Mouse (Mus musculus) lung, adult 2 months (tissue): Measurements from ENCODE around the gene Atf7ip. TPM values are rescaled to one million over a fixed set of nuclear protein-coding genes. Genes with fewer than 3 reads are reported as not detected.

Experiments
- DNase-seq: peaks from one replicate; pipeline ENCODE4 v3.0.0; 2022
- H3K4me1 ChIP-seq: fragments of 200-500 bp; 2 replicates; pipeline ENCODE4 v1.6.1; 2011; ENCODE audit warnings: low read length; ENCODE audit not compliant: control insufficient read depth, insufficient read depth
- H3K4me3 ChIP-seq: fragments of 200-500 bp; replicated peaks from 2 replicates; pipeline ENCODE3; 2011; ENCODE audit warnings: low read depth, mild to moderate bottlenecking, control low read depth, low read length; ENCODE audit errors: extremely low read depth
- CTCF ChIP-seq: fragments of 200-500 bp; IDR thresholded peaks from 2 replicates; pipeline ENCODE4 v1.5.1; 2011; ENCODE audit warnings: mild to moderate bottlenecking, low read length, control low read depth; ENCODE audit not compliant: insufficient read depth
- POLR2A ChIP-seq: fragments of 200-500 bp; IDR thresholded peaks from 2 replicates; pipeline ENCODE4 v1.6.1; 2011; ENCODE audit warnings: low read depth, mild to moderate bottlenecking, control low read depth, low read length, borderline replicate concordance; ENCODE audit errors: extremely low read depth
- WGBS: fragments of 180-500 bp; shearing (Covaris S2); methylation state at CpG from one replicate; pipeline ENCODE4 v1.1.7; 2018; 5-methylcytosine and 5-hydroxymethylcytosine counted together
- polyA plus RNA-seq: library from polyadenylated mRNA; depleted of rRNA; stranded (reverse); fragments of >200 nt; gene quantifications from 2 replicates; pipeline ENCODE4 v1.2.3, GENCODE M21; 2012

Atf7ip gene
- polyA plus RNA-seq, 1 experiment, result 28.3 TPM

- Histone ChIP-seq H3K4me3 (no peak overlapping the region), H3K4me1 (no peaks in the 10 kb centered on the region)
- 78% methylated on average over 5 of the region's 5 CpGs for WGBS
- no peak for DNase-seq
- TF ChIP-seq CTCF (no peak), POLR2A (no peak)
These were observed 123.7 kb downstream of the Atf7ip start for GRCm38 (mm10) chr6:136629639-136630038.

- TF ChIP-seq CTCF (no peak), POLR2A (no peak)
- Histone ChIP-seq H3K4me1 (no peaks in the 10 kb centered on the region), H3K4me3 (no peak overlapping the region)
- no peak for DNase-seq
- WGBS, result 82% methylated on average over 8 of the region's 8 CpGs
These were observed 125.6 kb downstream of the Atf7ip start for GRCm38 (mm10) chr6:136631519-136631918.

DNA sequence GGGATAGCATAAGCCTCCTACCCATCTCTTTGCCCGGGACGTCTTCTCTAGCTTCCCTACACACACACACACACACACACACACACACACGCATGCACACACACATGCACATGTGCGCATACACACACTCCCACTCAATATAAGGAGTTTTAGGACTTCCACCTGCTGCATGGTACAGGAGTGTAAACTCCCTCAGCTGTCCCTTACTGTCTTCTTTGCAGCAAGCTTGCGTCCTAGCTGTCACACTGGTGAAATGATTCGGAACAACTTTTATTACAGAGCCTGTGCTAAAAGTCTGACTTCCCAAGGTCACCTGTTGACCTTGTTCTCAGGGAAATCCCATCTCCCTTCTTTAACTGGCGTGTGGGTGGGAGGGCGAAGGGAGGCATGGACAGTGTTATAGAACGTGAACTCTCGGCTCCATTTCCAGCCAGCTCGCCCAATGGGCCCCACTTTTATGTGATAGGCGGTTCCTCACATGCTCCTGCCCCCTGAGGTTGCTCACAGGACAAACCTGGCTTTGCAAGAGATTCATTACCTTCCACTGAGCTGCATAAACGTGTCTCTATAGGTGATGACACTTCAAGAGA is 126.1 kb downstream of the Atf7ip start:
- WGBS, result 86% methylated on average over 13 of the region's 13 CpGs
- Histone ChIP-seq H3K4me3 (no peak overlapping the region), H3K4me1 (no peaks in the 10 kb centered on the region)
- no peak for DNase-seq
- TF ChIP-seq POLR2A (no peak), CTCF (no peak)

GRCm38 (mm10) chr6:136633154-136633553 is 127.2 kb downstream of the Atf7ip start:
- H3K4me3 ChIP-seq, result no peak overlapping the region
- H3K4me1 ChIP-seq, result no peaks in the 10 kb centered on the region
- TF ChIP-seq CTCF, result no peak
- no peak for TF ChIP-seq POLR2A
- DNase-seq, result no peak
- 90% methylated on average over 3 of the region's 3 CpGs for WGBS

DNA sequence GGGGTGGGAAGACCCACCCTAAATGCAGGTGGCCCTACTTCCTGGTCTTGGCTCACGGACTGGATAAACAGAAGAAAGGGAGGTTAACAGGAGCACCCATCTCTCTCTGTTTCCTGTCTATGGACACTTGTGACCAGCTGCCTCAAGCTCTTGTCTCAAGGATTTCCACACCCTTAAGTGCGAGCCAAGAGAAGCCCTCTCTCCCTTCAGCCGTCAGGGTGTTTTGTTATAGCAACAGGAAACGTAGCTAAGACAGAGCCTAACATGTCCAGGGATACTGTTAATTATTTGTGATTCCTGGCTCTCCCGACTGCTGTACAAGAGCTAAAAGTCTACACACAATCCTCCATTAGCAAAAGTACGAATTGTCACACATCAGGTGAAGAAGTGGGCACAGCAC is 127.8 kb downstream of the Atf7ip start:
- Histone ChIP-seq H3K4me1 (no peaks in the 10 kb centered on the region), H3K4me3 (no peak overlapping the region)
- 31% methylated on average over 6 of the region's 6 CpGs for WGBS
- no peak for DNase-seq
- no peak for TF ChIP-seq POLR2A
- no peak for TF ChIP-seq CTCF

DNA sequence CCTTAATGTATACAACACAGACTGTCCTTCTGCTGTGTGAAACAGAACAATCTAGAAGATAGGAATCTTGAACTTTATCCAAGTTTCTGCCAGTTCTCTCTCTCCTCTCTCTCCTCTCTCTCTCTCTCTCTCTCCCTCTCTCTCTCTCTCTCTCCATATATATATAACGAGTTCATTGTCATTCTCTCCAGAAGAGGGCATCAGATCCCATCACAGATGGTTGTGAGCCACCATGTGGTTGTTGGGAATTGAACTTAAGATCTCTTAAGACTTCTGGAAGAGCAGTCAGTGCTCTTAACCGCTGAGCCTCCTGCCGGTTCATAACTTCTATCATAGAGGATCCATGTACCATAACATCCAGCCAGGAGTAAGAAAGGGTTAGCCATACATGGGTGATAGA is 129.0 kb downstream of the Atf7ip start:
- WGBS, result 61% methylated on average over 3 of the region's 3 CpGs
- H3K4me3 ChIP-seq, result no peak overlapping the region
- no peak for TF ChIP-seq CTCF
- no peak for TF ChIP-seq POLR2A
- H3K4me1 ChIP-seq, result no peaks in the 10 kb centered on the region
- no peak for DNase-seq

DNA sequence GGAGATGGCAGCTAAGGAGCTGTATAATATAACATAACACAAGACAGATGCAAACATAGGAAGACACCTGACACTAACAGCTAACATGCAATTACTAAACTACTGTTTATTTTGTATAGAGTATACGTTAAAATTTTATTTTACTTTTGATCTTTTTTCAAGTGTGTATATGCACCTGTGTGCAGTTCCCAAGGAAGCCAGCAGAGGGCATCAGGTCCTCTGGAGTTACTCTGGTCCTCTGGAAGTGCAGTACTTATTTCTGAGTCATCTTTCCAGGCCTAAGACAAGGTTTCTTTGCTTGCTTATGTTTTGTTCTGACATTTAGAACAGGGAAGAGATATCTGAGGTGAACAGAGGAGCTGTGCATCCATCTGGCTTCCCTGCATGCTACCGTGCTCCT is 138.2 kb downstream of the Atf7ip start:
- no peak for DNase-seq
- no peaks in the 10 kb centered on the region for H3K4me1 ChIP-seq
- 88% methylated on average over 2 of the region's 2 CpGs for WGBS
- H3K4me3 ChIP-seq, result no peak overlapping the region
- TF ChIP-seq CTCF (0 out of 2 replicates have a peak, but pooled peaks have one; percentile 18), POLR2A (no peak)

DNA sequence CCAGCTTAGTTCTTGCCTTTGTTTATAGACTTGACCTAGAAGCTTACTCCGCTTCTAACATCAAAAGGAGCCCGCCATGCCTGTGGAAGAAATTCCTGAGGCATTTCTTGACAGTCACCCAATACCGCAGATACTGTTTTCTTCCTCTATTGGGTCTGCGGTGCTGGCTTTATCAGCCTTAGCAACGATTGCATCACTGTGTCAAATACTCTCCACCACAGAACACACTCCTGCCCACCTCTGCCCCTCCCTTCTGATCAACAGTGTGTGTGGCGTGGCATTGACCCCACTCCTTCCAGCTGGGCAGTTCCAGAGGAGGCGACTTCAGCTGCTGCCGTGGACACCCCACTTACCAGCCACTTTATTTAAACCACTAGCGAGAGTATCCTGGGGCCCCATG is 139.8 kb downstream of the Atf7ip start:
- Histone ChIP-seq H3K4me1 (no peaks in the 10 kb centered on the region), H3K4me3 (no peak overlapping the region)
- 49% methylated on average over 9 of the region's 9 CpGs for WGBS
- TF ChIP-seq CTCF (no peak), POLR2A (no peak)
- no peak for DNase-seq

GRCm38 (mm10) chr6:136646207-136646606 is 140.2 kb downstream of the Atf7ip start:
- TF ChIP-seq POLR2A (no peak), CTCF (no peak)
- Histone ChIP-seq H3K4me3 (no peak overlapping the region), H3K4me1 (no peaks in the 10 kb centered on the region)
- 51% methylated on average over 6 of the region's 6 CpGs for WGBS
- no peak for DNase-seq

- no peaks in the 10 kb centered on the region for H3K4me1 ChIP-seq
- DNase-seq, result no peak
- no peak overlapping the region for H3K4me3 ChIP-seq
- WGBS, result 42% methylated on average over 10 of the region's 10 CpGs
- TF ChIP-seq POLR2A (no peak), CTCF (no peak)
These were observed 141.5 kb downstream of the Atf7ip start for GRCm38 (mm10) chr6:136647455-136647861.

DNA sequence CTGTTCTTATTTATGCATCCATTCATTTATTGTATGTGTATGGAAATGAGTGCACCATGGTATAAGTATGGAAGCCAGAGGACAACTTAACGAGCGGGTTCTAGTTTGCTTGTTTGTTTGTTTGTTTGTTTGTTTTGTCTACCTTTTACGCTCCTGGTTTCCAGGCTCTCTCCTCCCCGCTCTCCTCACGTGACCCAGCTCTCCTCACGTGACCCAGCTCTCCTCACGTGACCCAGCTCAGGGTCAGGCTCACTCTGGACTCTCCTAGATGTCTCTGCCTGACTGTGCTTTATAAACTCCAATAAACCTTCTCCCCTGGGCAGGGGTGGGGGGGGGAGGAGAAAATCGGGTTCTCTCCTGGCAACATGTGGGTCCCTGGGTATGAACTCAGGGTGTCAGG is 144.7 kb downstream of the Atf7ip start:
- WGBS, result 89% methylated on average over 8 of the region's 8 CpGs
- no peak overlapping the region for H3K4me3 ChIP-seq
- no peak for DNase-seq
- H3K4me1 ChIP-seq, result no peaks in the 10 kb centered on the region
- no peak for TF ChIP-seq POLR2A
